Mouse (Mus musculus) bone marrow macrophage, adult 2 months (primary cell): ENCODE data around the gene Camk2d. TPM values are rescaled to one million over a fixed set of nuclear protein-coding genes. Genes with fewer than 3 reads are reported as not detected.
A peak's percentile ranks its signal among the peaks of the same experiment; 100 is the strongest.

Experiments
- H3K27ac ChIP-seq: 2 replicates; pipeline ENCODE4 v1.5.1; 2012; ENCODE audit warnings: low read depth, low read length; ENCODE audit not compliant: insufficient read depth
- H3K4me1 ChIP-seq: 2 replicates; pipeline ENCODE4 v1.6.1; 2012; ENCODE audit warnings: low read length; ENCODE audit not compliant: control insufficient read depth, insufficient read depth
- H3K4me3 ChIP-seq: 2 replicates; pipeline ENCODE4 v1.5.1; 2012; ENCODE audit warnings: mild to moderate bottlenecking, low read length, moderate library complexity; ENCODE audit not compliant: insufficient read depth
- CTCF ChIP-seq: IDR thresholded peaks from 2 replicates; pipeline ENCODE4 v1.5.1; 2012; ENCODE audit warnings: low read depth, mild to moderate bottlenecking, low read length, moderate library complexity
- POLR2A ChIP-seq: IDR thresholded peaks from 2 replicates; pipeline ENCODE4 v1.6.1; 2012; ENCODE audit warnings: mild to moderate bottlenecking, low read depth, low read length, borderline replicate concordance
- polyA plus RNA-seq: library from polyadenylated mRNA; stranded (reverse); fragments of >200 nt; gene quantifications from 2 replicates; pipeline ENCODE4 v1.2.4, GENCODE M21; 2012; ENCODE audit not compliant: missing spikeins, insufficient read depth, insufficient read length

Camk2d gene
- polyA plus RNA-seq, 1 experiment, result 59.0 TPM

GRCm38 (mm10) chr3:126596491-126597160, 524 bp downstream of the Camk2d start:
- peak overlapping the region; percentile 95 for H3K27ac ChIP-seq
- H3K4me3 ChIP-seq, result peak overlapping the region; percentile 80
- H3K4me1 ChIP-seq, result peaks cover 6% of the 10 kb centered on the region
- TF ChIP-seq CTCF (no peak), POLR2A (no peak)

- peaks cover 6% of the 10 kb centered on the region for H3K4me1 ChIP-seq
- H3K4me3 ChIP-seq, result peak overlapping the region; percentile 80
- H3K27ac ChIP-seq, result peak overlapping the region; percentile 95
- TF ChIP-seq CTCF (no peak), POLR2A (no peak)
These were observed 1.1 kb downstream of the Camk2d start for GRCm38 (mm10) chr3:126597161-126597595.

- Histone ChIP-seq H3K27ac (peak overlapping the region; percentile 95), H3K4me3 (peak overlapping the region; percentile 80), H3K4me1 (peaks cover 6% of the 10 kb centered on the region)
- TF ChIP-seq CTCF (no peak), POLR2A (no peak)
These were observed 1.7 kb downstream of the Camk2d start for GRCm38 (mm10) chr3:126597596-126598328.

- H3K27ac ChIP-seq, result no peak overlapping the region
- TF ChIP-seq CTCF (no peak), POLR2A (no peak)
- H3K4me3 ChIP-seq, result peak overlapping the region; percentile 80
- H3K4me1 ChIP-seq, result peaks cover 6% of the 10 kb centered on the region
These were observed 2.2 kb downstream of the Camk2d start for GRCm38 (mm10) chr3:126598329-126598676.

GRCm38 (mm10) chr3:126598881-126599280, 2.8 kb downstream of the Camk2d start:
- TF ChIP-seq CTCF (no peak), POLR2A (no peak)
- no peak overlapping the region for H3K4me3 ChIP-seq
- no peak overlapping the region for H3K27ac ChIP-seq
- peaks cover 6% of the 10 kb centered on the region for H3K4me1 ChIP-seq

- Histone ChIP-seq H3K4me1 (peaks cover 6% of the 10 kb centered on the region), H3K4me3 (no peak overlapping the region), H3K27ac (no peak overlapping the region)
- TF ChIP-seq POLR2A (no peak), CTCF (no peak)
These were observed 3.2 kb downstream of the Camk2d start for GRCm38 (mm10) chr3:126599335-126599734.

- TF ChIP-seq POLR2A (no peak), CTCF (no peak)
- Histone ChIP-seq H3K27ac (no peak overlapping the region), H3K4me3 (no peak overlapping the region), H3K4me1 (peaks cover 6% of the 10 kb centered on the region)
These were observed 3.8 kb downstream of the Camk2d start for GRCm38 (mm10) chr3:126599936-126600335.

GRCm38 (mm10) chr3:126602772-126603171, 6.7 kb downstream of the Camk2d start:
- H3K27ac ChIP-seq, result no peak overlapping the region
- no peak for TF ChIP-seq CTCF
- TF ChIP-seq POLR2A, result no peak
- H3K4me3 ChIP-seq, result no peak overlapping the region
- peaks cover 6% of the 10 kb centered on the region for H3K4me1 ChIP-seq

- Histone ChIP-seq H3K4me1 (peaks cover 7% of the 10 kb centered on the region), H3K4me3 (no peak overlapping the region), H3K27ac (no peak overlapping the region)
- TF ChIP-seq CTCF (no peak), POLR2A (no peak)
These were observed 8.7 kb downstream of the Camk2d start for GRCm38 (mm10) chr3:126604656-126605434.

GRCm38 (mm10) chr3:126609310-126609709, 13.2 kb downstream of the Camk2d start:
- peaks cover 26% of the 10 kb centered on the region for H3K4me1 ChIP-seq
- no peak overlapping the region for H3K27ac ChIP-seq
- no peak for TF ChIP-seq POLR2A
- TF ChIP-seq CTCF, result no peak
- no peak overlapping the region for H3K4me3 ChIP-seq
